9 mouse cellular contexts compared by ENCODE assay signal in the genomic region with DNA sequence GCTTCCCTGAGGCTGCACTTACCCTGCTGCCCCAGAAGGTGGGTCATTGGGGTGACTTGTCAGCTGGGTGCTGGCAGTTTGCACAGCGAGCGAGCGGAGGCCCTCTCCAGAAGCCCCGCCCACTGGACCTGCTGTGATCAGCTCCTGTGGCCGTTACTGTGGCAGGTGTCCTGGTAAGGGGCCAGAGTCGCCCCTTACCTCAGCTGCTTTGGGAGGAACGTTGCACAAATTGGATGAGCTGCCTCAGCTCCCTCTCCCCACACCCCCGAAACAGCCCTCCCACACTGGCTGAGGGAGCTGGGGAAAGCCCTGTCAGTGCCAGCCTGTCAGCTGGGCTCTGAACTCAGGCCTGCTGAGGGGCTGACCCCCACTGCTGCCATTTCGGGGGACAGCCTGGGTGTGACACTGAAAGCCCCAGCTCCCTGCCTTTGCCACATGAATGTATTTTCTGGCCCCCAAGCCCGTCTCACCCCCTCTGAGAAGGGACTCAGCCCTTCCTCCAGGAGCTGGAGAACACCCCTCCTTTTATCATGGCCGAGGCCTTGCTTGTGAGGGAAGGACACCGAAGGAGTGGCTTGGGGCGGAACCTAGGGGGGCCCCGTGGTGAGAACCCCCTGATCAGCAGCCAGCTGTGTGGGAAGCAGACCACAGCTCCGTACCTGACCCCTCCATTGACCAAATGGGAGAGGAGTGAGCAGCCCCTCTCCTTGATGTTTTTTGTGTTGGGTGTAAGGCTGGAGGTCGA. TPM values are rescaled to one million over a fixed set of nuclear protein-coding genes. Genes with fewer than 3 reads are reported as not detected.
DNase-seq lines count a peak whose midpoint lies in the region; ATAC-seq and TF ChIP-seq lines count a peak whose summit lies in the region.
"Had no signal": no experiment of that assay in that cellular context is flagged by ENCODE, and none has a peak within 500 bp of the region (broad histone marks: within the 10 kb centered on the region; RNA-seq: fewer than 3 reads in every experiment).

No protein-coding gene starts in this region.

- no peak overlapping the region for H3K4me2 ChIP-seq in embryonic facial prominence, embryonic 15.5 days (replicated peaks)
- no peak overlapping the region for H3K4me2 ChIP-seq in hindbrain, postnatal 0 days (ENCODE audit: low read depth, low read length)
- no peak overlapping the region for H3K4me2 ChIP-seq in liver, embryonic 16.5 days (ENCODE audit: low read depth, low read length)

- 56% methylated on average over 16 of the region's 16 CpGs for WGBS in embryonic facial prominence, embryonic 15.5 days
- WGBS in hindbrain, postnatal 0 days: 22% methylated on average over 16 of the region's 16 CpGs
- 34% methylated on average over 16 of the region's 16 CpGs for WGBS in liver, embryonic 16.5 days (ENCODE audit: insufficient replicate concordance)
- 19% methylated on average over 16 of the region's 16 CpGs for WGBS in olfactory bulb, adult 2 months

- H3K9ac ChIP-seq in embryonic facial prominence, embryonic 15.5 days: no peak overlapping the region
- no peak overlapping the region for H3K9ac ChIP-seq in hindbrain, postnatal 0 days (replicated peaks; ENCODE audit: low read length)
- no peak overlapping the region for H3K9ac ChIP-seq in liver, embryonic 16.5 days (ENCODE audit: low read depth, low read length)

- no peak for TF ChIP-seq CTCF in hindbrain, postnatal 0 days (IDR thresholded peaks at IDR 0.05; ENCODE audit: low read depth)
- no peak for TF ChIP-seq CTCF in olfactory bulb, adult 2 months (IDR thresholded peaks at IDR 0.05; ENCODE audit: insufficient read depth, low read depth, low read length)

- DNase-seq in layer of hippocampus, postnatal 36 days: peak; percentile 43 to 56
- DNase-seq in layer of hippocampus, adult 9-10 months (ENCODE audit: low spot score): no peak
- DNase-seq in adrenal gland, postnatal 25 days: peak; percentile 62
- DNase-seq in hindbrain, postnatal 0 days (ENCODE audit: low spot score): peak; percentile 66
- DNase-seq in c-Kit-positive CD71-positive TER-119-positive erythroid progenitor cells, embryonic 14.5 days (ENCODE audit: low spot score): no peak

- peaks cover 45% of the 10 kb centered on the region for H3K4me1 ChIP-seq in embryonic facial prominence, embryonic 15.5 days
- peaks cover 16% of the 10 kb centered on the region for H3K4me1 ChIP-seq in hindbrain, postnatal 0 days (ENCODE audit: insufficient read depth, low read length)
- peaks cover 29% of the 10 kb centered on the region for H3K4me1 ChIP-seq in liver, embryonic 16.5 days (ENCODE audit: control insufficient read depth, low read depth, low read length)
- peaks cover 74% of the 10 kb centered on the region for H3K4me1 ChIP-seq in olfactory bulb, adult 2 months (ENCODE audit: control insufficient read depth, insufficient read depth, low read length)

- 0 out of 2 replicates have a peak overlapping the region, but pooled peaks have one; percentile 41 for H3K27ac ChIP-seq in embryonic facial prominence, embryonic 15.5 days (replicated peaks)
- H3K27ac ChIP-seq in hindbrain, postnatal 0 days: peak overlapping the region; percentile 69
- peak overlapping the region; percentile 26; the same call in 1 of the 2 replicates for H3K27ac ChIP-seq in liver, embryonic 16.5 days (ENCODE audit: low read length)
- H3K27ac ChIP-seq in olfactory bulb, adult 2 months (ENCODE audit: insufficient read depth, low read depth, low read length): peak overlapping the region; percentile 70

- no peak overlapping the region for H3K4me3 ChIP-seq in embryonic facial prominence, embryonic 15.5 days (replicated peaks)
- no peak overlapping the region for H3K4me3 ChIP-seq in hindbrain, postnatal 0 days (ENCODE audit: low read length)
- no peak overlapping the region for H3K4me3 ChIP-seq in liver, embryonic 16.5 days (ENCODE audit: low read depth, low read length)
- H3K4me3 ChIP-seq in olfactory bulb, adult 2 months (ENCODE audit: insufficient read depth, low read depth, low read length): no peak overlapping the region

- TF ChIP-seq POLR2A in olfactory bulb, adult 2 months (IDR thresholded peaks at IDR 0.05; ENCODE audit: insufficient read depth, low read depth, low read length): no peak

- no peak for ATAC-seq in embryonic facial prominence, embryonic 15.5 days (ENCODE audit: insufficient number of reproducible peaks, low FRiP score, low TSS enrichment, low read depth)
- ATAC-seq in hindbrain, postnatal 0 days: no peak
- peak; percentile 42 for ATAC-seq in liver, embryonic 16.5 days (ENCODE audit: low read depth)

- no peaks in the 10 kb centered on the region for H3K9me3 ChIP-seq in embryonic facial prominence, embryonic 15.5 days (replicated peaks)
- no peaks in the 10 kb centered on the region for H3K9me3 ChIP-seq in hindbrain, postnatal 0 days (ENCODE audit: low read length)
- no peaks in the 10 kb centered on the region for H3K9me3 ChIP-seq in liver, embryonic 16.5 days (replicated peaks; ENCODE audit: control insufficient read depth, low read length)

- peaks cover 86% of the 10 kb centered on the region for H3K36me3 ChIP-seq in embryonic facial prominence, embryonic 15.5 days
- peaks cover 47% of the 10 kb centered on the region for H3K36me3 ChIP-seq in hindbrain, postnatal 0 days (ENCODE audit: insufficient read depth, low read length)
- H3K36me3 ChIP-seq in liver, embryonic 16.5 days (ENCODE audit: control insufficient read depth, insufficient read depth): peaks cover 67% of the 10 kb centered on the region

- no peaks in the 10 kb centered on the region for H3K27me3 ChIP-seq in embryonic facial prominence, embryonic 15.5 days
- H3K27me3 ChIP-seq in hindbrain, postnatal 0 days (ENCODE audit: insufficient read depth, low read length): no peaks in the 10 kb centered on the region
- H3K27me3 ChIP-seq in liver, embryonic 16.5 days (ENCODE audit: control insufficient read depth, insufficient read depth, low read depth, low read length): no peaks in the 10 kb centered on the region

RNA-seq across cellular contexts. Expression of a gene that starts 6.7 kb away (rescaled TPM):
- total RNA-seq in layer of hippocampus, postnatal 36 days (2021): not detected
- not detected in 2 replicates for total RNA-seq in adrenal gland, postnatal 25 days (2021)
- not detected in 2 replicates for polyA plus RNA-seq in embryonic facial prominence, embryonic 15.5 days (2015; fragmentation: Nextera tagmentation; extraction: Ambion mirVana)
- not detected in 2 replicates for total RNA-seq in hindbrain, postnatal 0 days (2014; rRNA removed)
- not detected in 2 replicates for polyA plus RNA-seq in hindbrain, postnatal 0 days (2015; fragmentation: Nextera tagmentation; extraction: Ambion mirVana)
- 0.81 and 1.2 TPM in 2 replicates for polyA plus RNA-seq in liver, embryonic 16.5 days (2015; fragmentation: Nextera tagmentation; extraction: Ambion mirVana)
- not detected in 2 replicates for polyA plus RNA-seq in olfactory bulb, adult 2 months (2012; ENCODE audit: insufficient read depth, insufficient read length, low replicate concordance, missing spikeins)
- total RNA-seq: left cerebral cortex, postnatal 10 days had no signal

RNA-seq across cellular contexts. Expression of a gene that starts 6.9 kb away (rescaled TPM):
- total RNA-seq in layer of hippocampus, postnatal 36 days (2021): 100 to 1,000 TPM; 554 to 565 TPM
- 580 and 681 TPM in 2 replicates for total RNA-seq in adrenal gland, postnatal 25 days (2021)
- polyA plus RNA-seq in embryonic facial prominence, embryonic 15.5 days (2015; fragmentation: Nextera tagmentation; extraction: Ambion mirVana): 442 and 451 TPM in 2 replicates
- total RNA-seq in hindbrain, postnatal 0 days (2014; rRNA removed): 1,135 and 1,251 TPM in 2 replicates
- polyA plus RNA-seq in hindbrain, postnatal 0 days (2015; fragmentation: Nextera tagmentation; extraction: Ambion mirVana): 570 and 592 TPM in 2 replicates
- polyA plus RNA-seq in liver, embryonic 16.5 days (2015; fragmentation: Nextera tagmentation; extraction: Ambion mirVana): 125 and 127 TPM in 2 replicates
- not detected in 2 replicates for polyA plus RNA-seq in olfactory bulb, adult 2 months (2012; ENCODE audit: insufficient read depth, insufficient read length, low replicate concordance, missing spikeins)

RNA-seq across cellular contexts. Expression of a gene that starts 8.0 kb away (rescaled TPM):
- 10 to 100 TPM; 56.7 to 58.9 TPM for total RNA-seq in layer of hippocampus, postnatal 36 days (2021)
- total RNA-seq in adrenal gland, postnatal 25 days (2021): 34.7 and 52.3 TPM in 2 replicates
- 12.7 and 15.5 TPM in 2 replicates for polyA plus RNA-seq in embryonic facial prominence, embryonic 15.5 days (2015; fragmentation: Nextera tagmentation; extraction: Ambion mirVana)
- 20.3 and 21.4 TPM in 2 replicates for total RNA-seq in hindbrain, postnatal 0 days (2014; rRNA removed)
- polyA plus RNA-seq in hindbrain, postnatal 0 days (2015; fragmentation: Nextera tagmentation; extraction: Ambion mirVana): 15.1 and 16.2 TPM in 2 replicates
- 2.8 and 3.1 TPM in 2 replicates for polyA plus RNA-seq in liver, embryonic 16.5 days (2015; fragmentation: Nextera tagmentation; extraction: Ambion mirVana)
- polyA plus RNA-seq in olfactory bulb, adult 2 months (2012; ENCODE audit: insufficient read depth, insufficient read length, low replicate concordance, missing spikeins): not detected in 2 replicates

RNA-seq across cellular contexts. Expression of a gene that starts 24.0 kb away (rescaled TPM):
- total RNA-seq in layer of hippocampus, postnatal 36 days (2021): 10 to 100 TPM; 32.5 to 37.0 TPM
- total RNA-seq in adrenal gland, postnatal 25 days (2021): 29.9 and 31.7 TPM in 2 replicates
- polyA plus RNA-seq in embryonic facial prominence, embryonic 15.5 days (2015; fragmentation: Nextera tagmentation; extraction: Ambion mirVana): 45.1 and 45.9 TPM in 2 replicates
- total RNA-seq in hindbrain, postnatal 0 days (2014; rRNA removed): 62.1 and 83.5 TPM in 2 replicates
- polyA plus RNA-seq in hindbrain, postnatal 0 days (2015; fragmentation: Nextera tagmentation; extraction: Ambion mirVana): 82.2 and 85.3 TPM in 2 replicates
- 28.1 and 28.3 TPM in 2 replicates for polyA plus RNA-seq in liver, embryonic 16.5 days (2015; fragmentation: Nextera tagmentation; extraction: Ambion mirVana)
- not detected in 2 replicates for polyA plus RNA-seq in olfactory bulb, adult 2 months (2012; ENCODE audit: insufficient read depth, insufficient read length, low replicate concordance, missing spikeins)

RNA-seq across cellular contexts. Expression of a gene that starts 27.0 kb away (rescaled TPM):
- total RNA-seq in layer of hippocampus, postnatal 36 days (2021): 100 to 1,000 TPM; 127 to 138 TPM
- total RNA-seq in adrenal gland, postnatal 25 days (2021): 2.7 and 6.4 TPM in 2 replicates
- 1.4 and 2.8 TPM in 2 replicates for polyA plus RNA-seq in embryonic facial prominence, embryonic 15.5 days (2015; fragmentation: Nextera tagmentation; extraction: Ambion mirVana)
- total RNA-seq in hindbrain, postnatal 0 days (2014; rRNA removed): 192 and 253 TPM in 2 replicates
- polyA plus RNA-seq in hindbrain, postnatal 0 days (2015; fragmentation: Nextera tagmentation; extraction: Ambion mirVana): 204 and 207 TPM in 2 replicates
- polyA plus RNA-seq in liver, embryonic 16.5 days (2015; fragmentation: Nextera tagmentation; extraction: Ambion mirVana): 0.05 TPM in 1 of 2 replicates, not detected in the other
- not detected in 2 replicates for polyA plus RNA-seq in olfactory bulb, adult 2 months (2012; ENCODE audit: insufficient read depth, insufficient read length, low replicate concordance, missing spikeins)

Comparison
In these comparisons a context has a peak if more than half of its experiments do, and no peak if none do; other contexts are left out.
1. DNase-seq: peak in layer of hippocampus, postnatal 36 days (2 of 2), adrenal gland, postnatal 25 days (single experiment) and hindbrain, postnatal 0 days (single experiment); none in layer of hippocampus, adult 9-10 months (single experiment) and c-Kit-positive CD71-positive TER-119-positive erythroid progenitor cells, embryonic 14.5 days (single experiment).
2. Peak in every context shown above with its lines, with median percentiles within 50 percentile points of each other: H3K27ac ChIP-seq.